Mouse (Mus musculus) CH12.LX (cell line): Measurements from ENCODE around the gene Ifi27l2b.
"Not testable (repeated sequence)": the region's sequence is repeated elsewhere in the genome, so short reads cannot be mapped to it uniquely, and the experiment has no call there.

ENCODE experiments used
- CTCF ChIP-seq, 2 experiments: IDR thresholded peaks in 1 of 2; conservative IDR thresholded peaks in 1 of 2; 2 replicates each; pipeline ENCODE4 v1.5.1; 2011 to 2012; ENCODE audit warnings: low read depth in 2 of 2, low read length in 2 of 2, improper control_type of control experiment in 1 of 2, inconsistent platforms in 1 of 2, mild to moderate bottlenecking in 1 of 2, moderate library complexity in 1 of 2
- ETS1 ChIP-seq: conservative IDR thresholded peaks from 2 replicates; pipeline ENCODE4 v1.6.1; 2012; ENCODE audit warnings: low read depth, mild to moderate bottlenecking, inconsistent platforms, low read length, improper control_type of control experiment, moderate library complexity
- HCFC1 ChIP-seq: IDR thresholded peaks from 2 replicates; pipeline ENCODE4 v1.6.1; 2012; ENCODE audit warnings: low read depth, mild to moderate bottlenecking, inconsistent platforms, low read length, improper control_type of control experiment
- MAFK ChIP-seq: IDR thresholded peaks from 2 replicates; pipeline ENCODE4 v1.6.1; 2011; ENCODE audit warnings: low read length, improper control_type of control experiment; ENCODE audit not compliant: insufficient replicate concordance
- MAX ChIP-seq: IDR thresholded peaks from 2 replicates; pipeline ENCODE4 v1.6.1; 2011; ENCODE audit warnings: low read length, improper control_type of control experiment
- NELFE ChIP-seq: IDR thresholded peaks from 2 replicates; pipeline ENCODE4 v1.6.1; 2011; ENCODE audit warnings: low read depth, low read length, improper control_type of control experiment
- POLR2A ChIP-seq: IDR thresholded peaks from 2 replicates; pipeline ENCODE4 v1.6.1; 2011; ENCODE audit warnings: low read depth, mild to moderate bottlenecking, improper control_type of control experiment, low read length
- RAD21 ChIP-seq: IDR thresholded peaks from 2 replicates; pipeline ENCODE4 v1.6.1; 2011; ENCODE audit warnings: low read depth, mild to moderate bottlenecking, low read length, improper control_type of control experiment, moderate library complexity
- RCOR1 ChIP-seq: conservative IDR thresholded peaks from 2 replicates; pipeline ENCODE4 v1.6.1; 2012; ENCODE audit warnings: low read depth, mild to moderate bottlenecking, inconsistent platforms, low read length, improper control_type of control experiment
- SIN3A ChIP-seq: IDR thresholded peaks from 2 replicates; pipeline ENCODE4 v1.6.1; 2012; ENCODE audit warnings: low read length, improper control_type of control experiment, inconsistent platforms
- USF1 ChIP-seq: IDR thresholded peaks from 2 replicates; pipeline ENCODE4 v1.6.1; 2014; ENCODE audit warnings: low read depth, mild to moderate bottlenecking, inconsistent platforms, low read length, improper control_type of control experiment
- ZKSCAN1 ChIP-seq: IDR thresholded peaks from 2 replicates; pipeline ENCODE4 v1.6.1; 2012; ENCODE audit warnings: low read depth, inconsistent platforms, low read length, improper control_type of control experiment, borderline replicate concordance
- ZNF384 ChIP-seq: IDR thresholded peaks from 2 replicates; pipeline ENCODE4 v1.6.1; 2012; ENCODE audit warnings: low read depth, low read length, improper control_type of control experiment, inconsistent platforms

DNA sequence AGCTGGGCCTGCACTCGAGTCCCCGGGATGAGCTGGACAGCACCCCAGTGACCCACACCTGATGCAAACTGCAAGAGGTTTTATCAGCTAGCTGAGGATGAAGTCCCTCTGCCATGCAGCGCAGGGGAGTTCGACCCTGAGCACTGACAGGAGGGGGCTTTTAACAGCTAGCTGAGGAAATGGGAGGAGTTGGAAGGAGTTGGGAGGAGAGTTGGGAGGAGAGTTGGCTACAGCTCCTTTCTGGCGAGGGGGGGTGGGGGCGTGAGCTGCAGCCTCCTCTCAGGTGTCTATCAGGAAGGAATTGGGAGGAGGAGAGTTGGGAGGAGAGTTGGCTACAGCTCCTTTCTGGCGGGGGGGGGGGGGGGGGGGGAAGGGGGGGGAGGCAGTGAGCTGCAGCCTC is 12.8 kb downstream of the Ifi27l2b start:
- not testable (repeated sequence) for TF ChIP-seq CTCF (conservative IDR thresholded peaks at IDR 0.05 in 1 of 2, IDR thresholded peaks at IDR 0.05 in 1 of 2; ENCODE audit: low read depth in 2 of 2, low read length in 2 of 2); POLR2A; RAD21; RCOR1; ETS1; MAX; ZNF384; NELFE; SIN3A; USF1; MAFK; ZKSCAN1; HCFC1
